Mouse (Mus musculus): ENCODE results near the gene Plppr1. TPM values are rescaled to one million over a fixed set of nuclear protein-coding genes. Genes with fewer than 3 reads are reported as not detected.
"Not testable (repeated sequence)": the region's sequence is repeated elsewhere in the genome, so short reads cannot be mapped to it uniquely, and the experiment has no call there.

The Plppr1 gene
- polyA plus RNA-seq, 1 experiment = not detected

DNA sequence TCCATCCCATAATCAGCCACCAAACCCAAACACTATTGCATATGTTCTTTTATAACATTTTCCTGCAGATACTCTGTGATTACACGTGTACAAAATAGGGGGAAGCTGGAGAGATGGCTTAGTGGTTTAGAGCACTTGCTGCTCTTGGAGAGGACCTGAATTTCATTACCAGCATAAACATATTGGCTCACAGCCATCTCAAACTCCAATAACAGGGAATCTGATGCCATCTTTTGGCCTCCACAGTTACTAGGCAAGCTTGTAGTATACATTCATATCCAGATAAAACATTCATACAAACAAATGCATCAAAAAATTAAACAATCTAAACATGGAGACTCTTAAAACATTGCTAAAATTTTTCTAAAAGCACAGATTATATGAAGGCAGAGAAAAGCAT is 240.5 kb downstream of the Plppr1 start:
- no peak overlapping the region for H3K27ac ChIP-seq (ENCODE audit: control insufficient read depth, insufficient read depth, low read depth, low read length, poor library complexity)
- H3K4me1 ChIP-seq (ENCODE audit: control insufficient read depth, insufficient read depth, low read length) = no peaks in the 10 kb centered on the region
- WGBS = 27% methylated on average over 1 of the region's 1 CpGs
- TF ChIP-seq CTCF (IDR thresholded peaks at IDR 0.05; ENCODE audit: control insufficient read depth, insufficient read depth, low read length) (no peak), POLR2A (IDR thresholded peaks at IDR 0.05; ENCODE audit: borderline replicate concordance, control insufficient read depth, low read depth, low read length) (no peak)
- H3K4me3 ChIP-seq (replicated peaks; ENCODE audit: control insufficient read depth, low read depth, low read length) = no peak overlapping the region

DNA sequence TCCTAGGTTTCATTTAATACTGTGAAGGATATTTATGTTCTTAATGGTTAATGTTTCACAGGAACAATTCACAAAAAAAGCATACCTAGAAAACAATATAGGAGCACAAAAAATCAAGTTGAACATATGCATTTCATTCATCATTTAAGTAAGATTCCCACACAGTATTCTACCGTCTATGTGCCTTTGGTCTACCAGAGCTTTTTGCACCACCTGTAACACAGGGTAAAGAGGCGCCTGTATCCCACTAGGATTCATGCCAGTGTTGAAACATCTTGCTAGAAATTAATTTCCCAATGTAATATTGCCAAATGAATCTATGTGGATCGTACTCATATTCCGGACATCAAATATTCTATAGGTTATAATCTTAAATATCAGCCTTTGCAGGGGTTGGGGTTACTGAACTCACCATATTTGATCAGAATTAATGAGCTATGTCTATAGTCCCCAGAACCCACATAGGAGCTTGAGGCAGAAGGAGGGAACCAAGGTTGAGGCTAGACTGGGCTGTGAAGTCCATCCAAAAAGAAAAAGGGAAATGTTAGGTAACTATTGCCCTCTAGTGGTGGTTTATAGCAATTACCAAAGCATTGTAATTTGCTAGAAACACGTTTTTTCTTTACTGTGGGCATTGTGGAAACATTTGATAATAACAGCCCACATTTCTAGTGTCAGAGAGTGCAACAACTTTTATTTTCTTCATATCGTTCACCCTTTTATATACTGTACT is 263.0 kb downstream of the Plppr1 start:
- H3K4me3 ChIP-seq (replicated peaks; ENCODE audit: control insufficient read depth, low read depth, low read length) = no peak overlapping the region
- TF ChIP-seq POLR2A (IDR thresholded peaks at IDR 0.05; ENCODE audit: borderline replicate concordance, control insufficient read depth, low read depth, low read length) (no peak), CTCF (IDR thresholded peaks at IDR 0.05; ENCODE audit: control insufficient read depth, insufficient read depth, low read length) (no peak)
- no peak overlapping the region for H3K27ac ChIP-seq (ENCODE audit: control insufficient read depth, insufficient read depth, low read depth, low read length, poor library complexity)
- H3K4me1 ChIP-seq (ENCODE audit: control insufficient read depth, insufficient read depth, low read length) = no peaks in the 10 kb centered on the region
- WGBS = 51% methylated on average over 6 of the region's 6 CpGs

DNA sequence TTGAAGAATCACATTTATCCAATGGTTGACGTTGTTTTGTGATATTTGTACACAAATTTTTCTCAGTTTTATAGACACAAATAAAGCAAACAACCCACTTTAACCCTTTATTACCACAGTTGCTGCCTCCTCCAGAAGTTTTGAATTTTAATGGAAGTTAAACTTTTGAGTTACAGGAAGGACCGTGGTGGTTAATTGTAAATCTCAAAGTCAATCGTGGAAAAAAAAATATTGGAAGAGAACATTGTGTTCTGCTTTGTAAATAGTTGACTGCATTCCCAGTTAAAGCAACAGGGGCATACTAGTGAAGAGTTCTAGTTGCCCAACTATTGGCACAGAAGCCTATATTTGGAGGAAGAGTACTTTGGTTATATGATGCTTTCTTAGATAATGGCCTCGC is 278.9 kb downstream of the Plppr1 start:
- not testable (repeated sequence) for H3K27ac ChIP-seq (ENCODE audit: control insufficient read depth, insufficient read depth, low read depth, low read length, poor library complexity); H3K4me3 ChIP-seq (replicated peaks; ENCODE audit: control insufficient read depth, low read depth, low read length); H3K4me1 ChIP-seq (ENCODE audit: control insufficient read depth, insufficient read depth, low read length)
- WGBS = 74% methylated on average over 3 of the region's 4 CpGs

- WGBS = 65% methylated on average over 3 of the region's 3 CpGs
- H3K27ac ChIP-seq (ENCODE audit: control insufficient read depth, insufficient read depth, low read depth, low read length, poor library complexity); H3K4me3 ChIP-seq (replicated peaks; ENCODE audit: control insufficient read depth, low read depth, low read length); H3K4me1 ChIP-seq (ENCODE audit: control insufficient read depth, insufficient read depth, low read length): not testable (repeated sequence)
Measured at GRCm38 (mm10) chr4:49340091-49340490, 281.0 kb downstream of the Plppr1 start.

- WGBS = 47% methylated on average over 1 of the region's 1 CpGs
- H3K4me1 ChIP-seq (ENCODE audit: control insufficient read depth, insufficient read depth, low read length); H3K4me3 ChIP-seq (replicated peaks; ENCODE audit: control insufficient read depth, low read depth, low read length); H3K27ac ChIP-seq (ENCODE audit: control insufficient read depth, insufficient read depth, low read depth, low read length, poor library complexity): not testable (repeated sequence)
Measured at GRCm38 (mm10) chr4:49348001-49348400, 288.9 kb downstream of the Plppr1 start.

- no peak overlapping the region for H3K27ac ChIP-seq (ENCODE audit: control insufficient read depth, insufficient read depth, low read depth, low read length, poor library complexity)
- no peak overlapping the region for H3K4me3 ChIP-seq (replicated peaks; ENCODE audit: control insufficient read depth, low read depth, low read length)
- TF ChIP-seq CTCF (IDR thresholded peaks at IDR 0.05; ENCODE audit: control insufficient read depth, insufficient read depth, low read length) (no peak), POLR2A (IDR thresholded peaks at IDR 0.05; ENCODE audit: borderline replicate concordance, control insufficient read depth, low read depth, low read length) (no peak)
- WGBS = 70% methylated on average over 2 of the region's 2 CpGs
- H3K4me1 ChIP-seq (ENCODE audit: control insufficient read depth, insufficient read depth, low read length) = no peaks in the 10 kb centered on the region
Measured at GRCm38 (mm10) chr4:49348677-49349076, 289.6 kb downstream of the Plppr1 start.

GRCm38 (mm10) chr4:49350470-49350869 is 291.4 kb downstream of the Plppr1 start:
- WGBS = 78% methylated on average over 4 of the region's 4 CpGs
- TF ChIP-seq POLR2A (IDR thresholded peaks at IDR 0.05; ENCODE audit: borderline replicate concordance, control insufficient read depth, low read depth, low read length) = no peak
- no peak for TF ChIP-seq CTCF (IDR thresholded peaks at IDR 0.05; ENCODE audit: control insufficient read depth, insufficient read depth, low read length)
- Histone ChIP-seq H3K4me1 (ENCODE audit: control insufficient read depth, insufficient read depth, low read length) (no peaks in the 10 kb centered on the region), H3K27ac (ENCODE audit: control insufficient read depth, insufficient read depth, low read depth, low read length, poor library complexity) (no peak overlapping the region), H3K4me3 (replicated peaks; ENCODE audit: control insufficient read depth, low read depth, low read length) (no peak overlapping the region)

DNA sequence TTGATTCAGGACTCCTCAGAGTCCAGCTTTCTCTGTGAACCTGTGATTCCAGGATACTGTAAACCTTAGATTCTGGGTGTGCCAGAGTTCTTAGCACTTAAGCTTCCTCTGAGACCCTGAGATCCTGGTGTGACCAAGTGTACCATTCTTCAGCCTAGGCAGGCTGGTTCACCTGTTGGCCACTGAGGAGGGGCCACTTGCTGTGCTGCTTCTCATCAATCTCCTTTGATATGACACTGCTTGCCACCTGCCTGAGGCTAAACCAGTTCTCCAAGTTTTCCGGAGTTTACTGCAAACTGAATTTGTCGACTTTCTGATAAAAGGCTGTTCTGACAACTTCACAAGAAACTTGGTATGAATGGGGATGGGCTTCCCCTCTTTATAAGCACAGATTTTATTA is 298.0 kb downstream of the Plppr1 start:
- Histone ChIP-seq H3K4me3 (replicated peaks; ENCODE audit: control insufficient read depth, low read depth, low read length) (no peak overlapping the region), H3K27ac (ENCODE audit: control insufficient read depth, insufficient read depth, low read depth, low read length, poor library complexity) (no peak overlapping the region), H3K4me1 (ENCODE audit: control insufficient read depth, insufficient read depth, low read length) (no peaks in the 10 kb centered on the region)
- 73% methylated on average over 2 of the region's 2 CpGs for WGBS
- TF ChIP-seq CTCF (IDR thresholded peaks at IDR 0.05; ENCODE audit: control insufficient read depth, insufficient read depth, low read length) = no peak
- TF ChIP-seq POLR2A (IDR thresholded peaks at IDR 0.05; ENCODE audit: borderline replicate concordance, control insufficient read depth, low read depth, low read length) = no peak

- 70% methylated on average over 3 of the region's 3 CpGs for WGBS
- not testable (repeated sequence) for H3K27ac ChIP-seq (ENCODE audit: control insufficient read depth, insufficient read depth, low read depth, low read length, poor library complexity); H3K4me1 ChIP-seq (ENCODE audit: control insufficient read depth, insufficient read depth, low read length)
Measured at GRCm38 (mm10) chr4:49368046-49368445, 309.0 kb downstream of the Plppr1 start.

GRCm38 (mm10) chr4:49383576-49384318 is 324.7 kb downstream of the Plppr1 start:
- not testable (repeated sequence) for H3K4me1 ChIP-seq (ENCODE audit: control insufficient read depth, insufficient read depth, low read length); H3K4me3 ChIP-seq (replicated peaks; ENCODE audit: control insufficient read depth, low read depth, low read length); H3K27ac ChIP-seq (ENCODE audit: control insufficient read depth, insufficient read depth, low read depth, low read length, poor library complexity)
- 66% methylated on average over 2 of the region's 2 CpGs for WGBS

More at GRCm38 (mm10) chr4:49368046-49368445, 309.0 kb downstream of the Plppr1 start:
- not testable (repeated sequence) for H3K4me3 ChIP-seq (replicated peaks; ENCODE audit: control insufficient read depth, low read depth, low read length)

All from bone marrow, adult 2 months (tissue).